Mouse (Mus musculus): ENCODE data around the gene Tep1.

Gene Tep1

GRCm38 (mm10) chr14:50785251-50785637 lies 85.1 kb downstream of the Tep1 start, which contains the start of gene Ttc5:
TSS of gene Ttc5 (minus strand) at chr14:50785519.
- peak; percentile 92 to 97 for DNase-seq

GRCm38 (mm10) chr14:50784391-50785250 lies 85.7 kb downstream of the Tep1 start:
- peak in 1 of 2 experiments; percentile 36 for DNase-seq

- no peak for DNase-seq
Observed at GRCm38 (mm10) chr14:50782166-50782565, 88.2 kb downstream of the Tep1 start.

Data from kidney, postnatal 36 days (tissue).